Mouse (Mus musculus): ENCODE data around the gene Rhno1.
"Not testable (repeated sequence)": the region's sequence is repeated elsewhere in the genome, so short reads cannot be mapped to it uniquely, and the experiment has no call there.

Gene Rhno1

GRCm38 (mm10) chr6:128362381-128363006 is at the start of gene Rhno1, which contains the start of gene Foxm1:
Rhno1 (minus strand) TSS chr6:128362911.
Foxm1 (plus strand) TSS chr6:128362967.
- peak; percentile 77 for DNase-seq (ENCODE audit: low read depth, low spot score)

- peak; percentile 74 for DNase-seq (ENCODE audit: low read depth, low spot score)
These were observed 48.4 kb upstream of the Rhno1 start for GRCm38 (mm10) chr6:128411115-128411514.

GRCm38 (mm10) chr6:128410305-128410704 is 47.6 kb upstream of the Rhno1 start:
- no peak for DNase-seq (ENCODE audit: low read depth, low spot score)

GRCm38 (mm10) chr6:128408544-128409125 is 45.9 kb upstream of the Rhno1 start:
- peak; percentile 44 for DNase-seq (ENCODE audit: low read depth, low spot score)

- no peak for DNase-seq (ENCODE audit: low read depth, low spot score)
These were observed 42.0 kb upstream of the Rhno1 start for GRCm38 (mm10) chr6:128404708-128405107.

GRCm38 (mm10) chr6:128399421-128400185 is 36.9 kb upstream of the Rhno1 start:
- DNase-seq (ENCODE audit: low read depth, low spot score): no peak

GRCm38 (mm10) chr6:128398996-128399395 is 36.3 kb upstream of the Rhno1 start, which contains the start of gene Nrip2:
Nrip2 (plus strand) TSS chr6:128399296.
- no peak for DNase-seq (ENCODE audit: low read depth, low spot score)

- no peak for DNase-seq (ENCODE audit: low read depth, low spot score)
These were observed 35.0 kb upstream of the Rhno1 start for GRCm38 (mm10) chr6:128397574-128398261.

GRCm38 (mm10) chr6:128390683-128391082 is 28.0 kb upstream of the Rhno1 start:
- no peak for DNase-seq (ENCODE audit: low read depth, low spot score)

GRCm38 (mm10) chr6:128389185-128389584 is 26.5 kb upstream of the Rhno1 start:
- no peak for DNase-seq (ENCODE audit: low read depth, low spot score)

- no peak for DNase-seq (ENCODE audit: low read depth, low spot score)
These were observed 22.3 kb upstream of the Rhno1 start for GRCm38 (mm10) chr6:128385026-128385425.

GRCm38 (mm10) chr6:128383752-128384151 is 21.0 kb upstream of the Rhno1 start:
- DNase-seq (ENCODE audit: low read depth, low spot score): no peak

- DNase-seq (ENCODE audit: low read depth, low spot score): no peak
These were observed 18.5 kb upstream of the Rhno1 start for GRCm38 (mm10) chr6:128381254-128381653.

GRCm38 (mm10) chr6:128380594-128381167 is 18.0 kb upstream of the Rhno1 start:
- not testable (repeated sequence) for DNase-seq (ENCODE audit: low read depth, low spot score)

- no peak for DNase-seq (ENCODE audit: low read depth, low spot score)
These were observed 16.9 kb upstream of the Rhno1 start for GRCm38 (mm10) chr6:128379636-128380035.

GRCm38 (mm10) chr6:128376371-128377085 is 13.8 kb upstream of the Rhno1 start:
- no peak for DNase-seq (ENCODE audit: low read depth, low spot score)

- DNase-seq (ENCODE audit: low read depth, low spot score): peak; percentile 61
These were observed 12.5 kb upstream of the Rhno1 start, which contains the start of the genes Tex52 and Gm44596 for GRCm38 (mm10) chr6:128375192-128375591. Tex52 (plus strand) TSS chr6:128375456. Gm44596 (plus strand) TSS chr6:128375503.

- DNase-seq (ENCODE audit: low read depth, low spot score): no peak
These were observed 7.3 kb upstream of the Rhno1 start for GRCm38 (mm10) chr6:128370040-128370439.

- peak; percentile 31 for DNase-seq (ENCODE audit: low read depth, low spot score)
These were observed 3.8 kb upstream of the Rhno1 start for GRCm38 (mm10) chr6:128366466-128366865.

- no peak for DNase-seq (ENCODE audit: low read depth, low spot score)
These were observed 2.0 kb upstream of the Rhno1 start for GRCm38 (mm10) chr6:128364721-128365120.
